Mouse (Mus musculus) thymus, postnatal 36 days (tissue): ENCODE results near the gene Setd7.

Experiments used
- DNase-seq, 2 experiments: peaks; one replicate each; pipeline ENCODE4 v3.0.0; 2022; ENCODE audit warnings: mixed read lengths in 2 of 2

The Setd7 gene

DNA sequence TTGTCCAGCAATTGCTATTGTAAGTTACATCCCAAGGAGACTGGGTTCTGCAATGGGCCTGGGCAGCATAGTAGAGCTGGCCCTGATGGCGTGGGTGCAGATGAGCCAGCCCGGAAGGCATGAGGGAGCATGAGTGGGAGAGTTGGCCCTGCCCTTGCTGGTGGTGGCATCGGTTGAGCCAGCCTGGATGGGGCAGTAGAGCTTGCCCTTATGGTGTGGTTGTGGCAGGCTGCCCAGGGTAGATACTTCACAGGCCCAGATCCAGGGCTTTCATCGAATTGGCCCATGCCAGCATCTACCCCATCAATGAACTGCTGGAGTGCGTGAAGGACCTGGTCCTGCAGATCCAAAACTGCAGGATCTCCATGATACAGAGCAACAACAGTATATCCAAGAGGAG, 48.7 kb downstream of the Setd7 start:
- DNase-seq = no peak

DNA sequence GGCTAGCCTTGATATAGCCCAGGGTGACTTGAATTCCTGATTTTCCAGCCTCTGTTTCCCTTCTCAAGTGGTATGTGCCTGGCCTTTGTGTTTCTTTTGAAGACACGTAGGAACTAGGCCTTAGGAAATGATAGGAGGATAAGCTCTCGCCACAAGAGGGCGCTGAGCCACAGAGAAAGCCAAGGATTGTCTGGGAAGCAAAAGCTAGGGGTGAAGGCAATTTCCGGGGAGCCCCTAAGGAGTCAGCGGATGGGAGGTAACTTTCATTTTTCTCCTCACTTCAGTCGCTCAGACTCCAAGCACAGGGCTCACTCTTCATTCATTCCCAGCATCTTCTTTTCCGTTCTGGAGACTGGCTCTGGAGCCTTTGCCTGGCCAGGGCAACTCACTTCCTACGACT, 49.8 kb downstream of the Setd7 start:
- DNase-seq = peak; percentile 75 to 77

GRCm38 (mm10) chr3:51505465-51505864, 55.2 kb downstream of the Setd7 start:
- DNase-seq = no peak

DNA sequence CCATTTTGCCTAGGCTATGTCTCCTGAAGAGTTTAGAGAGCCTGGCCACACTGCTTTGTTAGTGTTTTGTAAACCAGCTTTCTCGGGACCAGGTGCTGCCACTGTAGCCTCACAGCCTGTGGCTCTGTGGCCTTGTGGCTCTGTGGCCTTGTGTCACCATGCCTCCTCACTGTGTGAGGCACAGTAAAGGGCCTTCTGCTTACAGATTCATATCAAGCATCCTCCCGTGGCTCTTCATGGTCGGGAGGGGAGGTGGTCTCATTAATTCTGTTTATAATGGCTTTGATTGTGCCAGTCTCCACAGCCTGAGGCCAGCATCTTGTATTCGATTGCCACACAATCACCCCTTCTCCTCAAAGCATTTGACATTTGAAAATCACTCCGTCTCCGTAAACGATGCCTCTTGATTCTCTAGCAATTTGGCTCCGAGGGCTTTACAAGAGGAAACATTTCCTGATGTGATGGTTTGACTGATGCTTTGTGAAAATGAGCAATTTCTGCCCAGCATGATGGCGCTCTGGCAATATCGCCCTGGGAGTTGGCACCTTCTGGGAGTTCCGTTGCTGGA, 56.2 kb downstream of the Setd7 start:
- no peak for DNase-seq

DNA sequence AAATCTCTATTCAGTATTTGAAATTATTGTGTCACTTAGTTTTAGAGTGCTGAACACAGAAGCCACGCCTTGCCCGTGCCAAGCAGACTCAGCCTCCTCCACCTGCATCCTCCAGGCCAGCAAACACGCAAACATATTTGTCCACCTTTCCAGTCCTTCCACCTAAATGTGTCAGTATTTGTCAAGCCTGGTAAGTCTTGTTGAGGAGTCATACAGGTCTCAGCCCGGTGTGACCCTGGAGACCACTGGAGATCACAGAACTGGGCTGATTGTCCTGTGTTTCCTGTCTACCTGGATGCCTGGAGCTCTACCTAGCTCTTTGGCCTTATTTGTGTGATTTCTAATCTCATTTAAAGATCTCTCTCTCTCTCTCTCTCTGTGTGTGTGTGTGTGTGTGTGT, 60.8 kb downstream of the Setd7 start:
- DNase-seq = no peak

GRCm38 (mm10) chr3:51498659-51499058, 62.0 kb downstream of the Setd7 start:
- DNase-seq = no peak

DNA sequence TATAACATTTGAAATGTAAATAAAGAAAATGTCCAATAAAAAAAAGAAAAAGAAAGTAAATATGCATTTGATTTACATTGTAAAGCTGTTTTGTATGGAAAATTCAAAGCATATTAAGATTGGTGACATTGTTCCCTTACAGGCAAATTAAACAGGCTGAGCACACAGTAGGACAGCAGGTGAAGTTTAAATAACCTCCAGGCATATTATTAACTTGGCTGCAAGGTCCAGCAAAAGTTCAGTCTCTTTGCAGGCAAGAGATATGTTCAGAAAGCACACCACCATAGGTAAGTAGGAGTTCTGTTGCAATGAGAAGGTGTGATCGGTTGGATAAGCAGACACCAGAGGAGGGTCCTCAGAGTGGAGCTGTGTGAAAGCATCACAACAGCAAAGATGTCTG, 62.7 kb downstream of the Setd7 start:
- no peak for DNase-seq

DNA sequence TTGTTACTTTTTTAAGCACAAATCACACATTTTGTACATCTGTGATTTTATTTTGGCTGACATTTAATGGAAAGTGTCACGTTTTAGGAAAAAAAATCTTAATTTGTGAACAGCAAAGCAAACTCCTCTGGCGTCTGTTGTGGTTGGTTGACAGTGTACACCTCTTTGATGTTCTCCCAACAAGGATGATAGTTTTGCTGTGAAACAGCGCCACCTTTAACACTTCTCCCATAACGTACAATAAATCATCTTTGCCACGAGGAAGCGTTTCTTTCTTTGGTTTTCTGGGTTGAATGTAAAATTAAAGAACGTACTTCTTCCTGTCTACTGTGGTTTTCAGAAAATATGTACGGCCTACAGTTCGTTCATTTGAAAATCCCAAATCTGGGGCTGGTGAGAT, 65.0 kb downstream of the Setd7 start:
- DNase-seq = no peak

- no peak for DNase-seq
These were observed 66.2 kb downstream of the Setd7 start for GRCm38 (mm10) chr3:51494466-51494865.

DNA sequence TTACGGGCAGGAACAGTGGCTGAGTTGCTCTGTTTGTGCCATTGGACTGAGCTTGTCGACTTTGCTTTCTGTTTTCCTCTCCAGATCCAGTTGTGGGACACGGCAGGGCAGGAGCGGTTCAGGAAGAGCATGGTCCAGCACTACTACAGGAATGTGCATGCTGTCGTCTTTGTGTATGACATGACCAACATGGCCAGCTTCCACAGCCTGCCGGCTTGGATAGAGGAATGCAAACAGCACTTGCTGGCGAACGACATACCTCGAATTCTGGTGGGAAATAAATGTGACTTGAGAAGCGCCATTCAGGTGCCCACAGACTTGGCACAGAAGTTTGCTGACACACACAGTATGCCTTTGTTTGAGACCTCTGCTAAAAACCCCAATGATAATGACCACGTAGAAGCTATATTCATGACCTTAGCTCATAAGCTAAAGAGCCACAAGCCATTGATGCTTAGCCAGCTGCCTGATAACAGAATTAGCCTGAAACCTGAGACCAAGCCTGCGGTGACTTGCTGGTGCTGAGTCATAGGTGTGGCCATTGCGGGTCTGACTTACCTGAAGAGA, 67.3 kb downstream of the Setd7 start:
- no peak for DNase-seq

GRCm38 (mm10) chr3:51490088-51490753, 70.5 kb downstream of the Setd7 start:
- DNase-seq = no peak

DNA sequence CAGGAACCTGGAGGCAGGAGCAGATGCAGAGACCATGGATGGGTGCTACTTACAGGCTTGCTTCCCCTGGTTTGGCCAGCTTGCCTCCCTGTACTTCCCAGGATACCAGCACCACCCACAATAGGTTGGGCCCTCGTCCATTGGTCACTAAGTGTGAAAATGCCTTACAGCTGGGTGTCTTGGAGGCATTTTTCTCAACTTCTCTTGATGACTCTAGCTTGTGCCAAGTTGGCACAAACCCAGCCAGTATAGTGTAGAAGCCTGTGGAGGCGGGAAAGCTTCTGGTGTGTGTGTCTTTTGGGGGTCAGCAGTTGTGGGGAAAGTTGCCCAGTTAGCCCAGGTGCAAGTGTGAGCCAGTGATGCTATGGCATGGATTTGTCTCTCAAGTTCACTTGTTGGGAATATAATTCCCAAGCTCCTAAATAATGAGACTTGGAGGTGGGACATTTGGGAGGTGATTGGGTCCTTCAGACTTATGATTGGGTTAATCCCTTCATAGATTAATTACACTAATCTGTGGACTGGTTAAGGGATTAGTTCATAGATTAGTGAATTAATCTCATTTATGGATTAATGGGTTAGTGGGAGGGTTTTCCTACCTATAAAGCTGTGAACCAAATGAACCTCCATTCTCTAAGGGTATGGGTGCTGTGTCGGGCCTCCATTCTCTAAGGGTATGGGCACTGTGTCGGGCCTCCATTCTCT, 74.0 kb downstream of the Setd7 start:
- no peak for DNase-seq

DNA sequence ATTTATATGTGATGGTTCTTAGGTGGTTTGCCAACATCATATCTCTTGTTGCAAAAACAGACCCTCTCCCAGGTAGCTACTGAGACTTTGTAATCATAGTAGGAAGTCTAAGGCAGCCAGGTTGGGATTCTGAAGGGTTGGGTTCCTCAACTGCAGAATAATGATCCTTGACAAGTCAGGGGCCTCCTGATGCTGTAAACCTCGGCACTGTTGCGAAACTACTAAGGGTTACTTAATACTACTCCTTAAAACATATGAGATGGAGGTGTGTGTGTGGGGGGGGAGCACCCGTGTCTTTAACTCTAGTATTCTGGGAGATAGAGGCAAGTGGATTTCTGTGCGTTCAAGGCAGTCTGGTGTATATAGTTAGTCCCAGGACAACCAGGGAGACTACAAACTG, 75.3 kb downstream of the Setd7 start:
- no peak for DNase-seq

- DNase-seq = no peak
These were observed 76.3 kb downstream of the Setd7 start for GRCm38 (mm10) chr3:51484370-51484769.

- DNase-seq = peak; percentile 97
These were observed 76.8 kb downstream of the Setd7 start, which contains the start of gene Rab33b for GRCm38 (mm10) chr3:51483741-51484359. Rab33b (plus strand) TSS chr3:51483920.

DNA sequence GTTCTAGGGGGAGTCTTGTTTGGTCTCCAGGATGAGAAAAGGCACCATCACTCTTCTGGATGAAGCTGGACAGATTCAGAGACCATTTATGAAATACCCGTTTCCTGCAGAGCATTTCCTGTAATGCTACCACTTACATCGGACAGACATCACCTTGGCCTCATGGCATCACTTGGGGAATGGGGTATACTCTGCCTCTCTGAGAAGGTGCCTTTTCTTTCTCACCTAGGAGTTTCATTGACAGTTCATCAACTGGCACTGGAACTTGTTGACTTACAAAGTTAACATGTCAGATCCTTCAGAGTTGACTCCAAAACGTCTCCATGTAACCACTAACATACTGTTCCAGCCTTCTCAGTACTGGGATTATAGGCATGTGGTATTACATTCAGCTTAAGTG, 77.9 kb downstream of the Setd7 start:
- DNase-seq = no peak

DNA sequence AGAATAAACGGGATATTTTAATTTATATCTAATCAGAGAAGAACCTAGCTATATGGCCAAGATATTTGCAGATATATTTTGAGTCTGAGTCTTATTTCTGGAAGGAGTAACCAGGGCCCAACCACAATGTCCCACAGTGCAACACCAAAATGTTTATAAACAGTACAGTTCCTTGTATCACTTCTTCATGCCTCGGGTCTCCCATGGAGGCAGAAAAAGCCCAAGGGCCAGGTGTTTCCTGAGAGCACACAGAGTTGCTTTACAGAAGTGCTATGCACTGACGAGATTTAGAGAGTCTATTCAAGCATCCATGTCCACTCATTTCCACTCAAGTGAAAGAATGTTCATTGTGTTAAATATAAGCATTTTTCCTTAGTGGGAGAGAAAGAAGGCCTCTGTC, 78.8 kb downstream of the Setd7 start:
- no peak for DNase-seq

DNA sequence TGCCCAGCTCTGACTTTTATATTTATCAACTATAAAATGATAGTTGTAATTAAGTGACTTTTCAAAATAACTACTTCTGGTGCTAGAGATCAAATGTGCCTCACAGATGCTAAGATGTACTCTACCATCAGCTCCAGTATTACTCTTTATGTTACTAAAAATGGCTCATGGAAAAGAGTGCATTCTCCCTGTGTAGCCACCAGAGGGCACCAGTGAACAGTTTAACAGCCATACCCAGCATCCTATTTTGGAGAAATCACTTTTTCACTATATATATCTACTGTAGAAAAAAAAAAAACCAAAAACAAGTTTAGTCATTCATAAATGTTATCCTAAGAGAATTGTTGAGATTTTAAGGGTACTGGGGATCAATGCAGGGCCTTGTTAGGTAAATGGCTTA, 79.6 kb downstream of the Setd7 start:
- peak; percentile 32 to 46 for DNase-seq

DNA sequence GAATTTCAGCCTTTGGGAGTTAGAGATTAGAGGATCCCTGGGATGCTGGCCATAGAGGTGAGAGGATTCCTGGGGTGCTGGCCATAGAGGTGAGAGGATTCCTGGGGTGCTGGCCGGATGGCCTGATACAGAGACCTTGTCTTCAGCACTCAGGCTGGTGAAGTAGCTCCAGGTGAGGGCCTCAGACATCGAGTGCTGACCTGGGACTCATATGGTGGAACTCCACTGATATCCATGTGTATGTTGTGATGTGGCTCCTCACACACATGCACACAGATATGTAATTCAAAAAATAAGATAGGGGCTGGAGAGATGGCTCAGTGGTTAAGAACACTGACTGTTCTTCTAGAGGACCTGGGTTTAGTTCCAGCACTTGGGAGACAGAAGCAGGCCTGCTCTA, 80.8 kb downstream of the Setd7 start:
- no peak for DNase-seq

DNA sequence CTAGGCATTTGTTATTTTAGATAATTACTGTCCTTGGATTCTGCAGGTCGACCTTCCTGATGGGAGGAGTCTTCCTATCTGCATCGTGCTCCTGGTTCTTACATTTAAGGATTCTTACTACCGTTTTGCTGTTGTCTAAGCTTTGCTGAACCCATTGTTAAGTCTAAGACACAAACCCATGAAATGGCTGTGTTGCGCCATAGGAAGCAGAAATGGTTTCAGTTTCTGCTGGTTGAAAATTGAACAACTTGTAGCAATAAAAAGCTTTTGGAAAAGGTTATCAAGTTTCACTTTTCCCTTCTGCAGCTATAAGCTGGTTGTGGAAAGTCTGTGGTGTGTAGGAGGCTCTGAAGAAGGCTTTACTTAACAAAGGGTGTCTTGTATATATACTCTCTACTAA, 85.0 kb downstream of the Setd7 start:
- DNase-seq = no peak

GRCm38 (mm10) chr3:51468530-51468929, 92.1 kb downstream of the Setd7 start:
- DNase-seq = no peak
